Mouse (Mus musculus): ENCODE measurements around the gene Erich2. TPM values are rescaled to one million over a fixed set of nuclear protein-coding genes. Genes with fewer than 3 reads are reported as not detected.

Gene Erich2
- total and polyA plus RNA-seq, 3 experiments: not detected

DNA sequence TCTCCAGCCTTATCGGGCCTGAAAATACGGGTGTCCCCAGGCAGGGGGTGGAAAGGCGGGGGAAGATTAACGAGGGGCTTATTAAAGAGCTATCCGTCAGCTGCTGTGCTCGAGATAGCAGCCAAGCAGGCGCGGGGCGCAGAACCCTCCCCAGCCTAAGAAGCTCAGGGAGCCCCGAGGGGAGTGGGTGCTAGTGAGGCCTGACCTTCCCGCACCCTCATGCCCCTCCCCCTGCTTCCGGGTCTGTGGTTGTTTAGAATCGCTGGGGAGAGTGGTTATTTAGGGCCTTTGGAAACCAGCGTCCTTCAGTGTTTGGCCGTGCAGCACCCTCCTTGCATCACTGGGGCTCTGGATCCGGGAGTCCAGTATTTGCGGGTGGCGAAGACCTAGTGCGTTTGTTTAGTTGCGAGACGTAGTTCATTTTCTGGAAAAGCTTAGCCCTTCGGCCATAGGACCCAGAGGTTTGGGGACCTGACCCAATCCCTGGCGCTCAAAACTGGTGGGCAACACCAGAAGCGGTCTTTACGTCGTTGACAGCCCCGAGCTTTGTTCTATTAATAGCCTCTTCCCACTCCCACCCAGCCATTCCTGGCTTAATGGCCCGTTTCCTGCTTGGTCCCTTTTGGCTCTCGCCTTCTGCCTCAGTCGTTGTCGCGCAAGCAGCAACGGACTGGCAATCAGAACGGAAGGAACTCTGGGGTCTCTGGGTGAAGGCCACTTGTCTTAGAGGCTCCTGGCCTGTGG is 59.8 kb downstream of the Erich2 start:
- DNase-seq (ENCODE audit: low spot score): no peak
- peaks cover 18% of the 10 kb centered on the region; the same call in 1 of the 2 replicates for H3K27me3 ChIP-seq (ENCODE audit: insufficient read depth, low read length)
- no peaks in the 10 kb centered on the region; the same call in 1 of the 2 replicates for H3K9me3 ChIP-seq (replicated peaks)
- no peak for ATAC-seq (ENCODE audit: extremely low read depth, insufficient number of reproducible peaks, low FRiP score, poor library complexity, severe bottlenecking)
- no peaks in the 10 kb centered on the region for H3K4me1 ChIP-seq (ENCODE audit: insufficient read depth, low read depth, low read length)
- H3K36me3 ChIP-seq (replicated peaks): no peaks in the 10 kb centered on the region
- H3K4me3 ChIP-seq (ENCODE audit: low read depth, low read length): no peak overlapping the region
- TF ChIP-seq TAL1 (conservative IDR thresholded peaks at IDR 0.05; ENCODE audit: low read depth, low read length) (no peak), GATA2 (IDR thresholded peaks at IDR 0.05; ENCODE audit: borderline replicate concordance, low read depth, low read length) (no peak), POLR2AphosphoS5 (IDR thresholded peaks at IDR 0.05; ENCODE audit: insufficient replicate concordance, low read depth, low read length) (no peak), CTCF (IDR thresholded peaks at IDR 0.05; ENCODE audit: low read depth, low read length) (no peak)

DNA sequence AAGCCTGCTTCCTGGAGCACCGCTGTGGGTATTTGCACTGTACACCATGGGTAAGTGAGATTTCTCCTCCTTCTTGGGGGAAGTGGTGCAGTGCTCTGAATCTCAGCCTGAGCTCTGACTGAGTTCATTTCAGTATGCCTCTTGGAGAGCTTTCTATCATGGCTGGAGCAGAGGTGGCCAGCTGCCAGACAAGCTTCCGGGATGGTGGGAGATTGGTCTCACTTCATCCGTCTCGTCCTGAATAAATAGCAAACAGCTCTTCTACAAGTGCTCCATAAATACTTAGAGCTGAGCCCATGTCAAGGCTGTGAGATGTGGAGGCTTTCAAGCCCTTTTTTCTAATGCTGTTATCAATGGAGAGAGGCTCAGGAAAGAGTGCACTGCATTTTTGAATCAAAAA is 63.1 kb downstream of the Erich2 start:
- ATAC-seq (ENCODE audit: extremely low read depth, insufficient number of reproducible peaks, low FRiP score, poor library complexity, severe bottlenecking) (no peak), DNase-seq (ENCODE audit: low spot score) (no peak)
- H3K27me3 ChIP-seq (ENCODE audit: insufficient read depth, low read length): peaks cover 17% of the 10 kb centered on the region; the same call in 1 of the 2 replicates

DNA sequence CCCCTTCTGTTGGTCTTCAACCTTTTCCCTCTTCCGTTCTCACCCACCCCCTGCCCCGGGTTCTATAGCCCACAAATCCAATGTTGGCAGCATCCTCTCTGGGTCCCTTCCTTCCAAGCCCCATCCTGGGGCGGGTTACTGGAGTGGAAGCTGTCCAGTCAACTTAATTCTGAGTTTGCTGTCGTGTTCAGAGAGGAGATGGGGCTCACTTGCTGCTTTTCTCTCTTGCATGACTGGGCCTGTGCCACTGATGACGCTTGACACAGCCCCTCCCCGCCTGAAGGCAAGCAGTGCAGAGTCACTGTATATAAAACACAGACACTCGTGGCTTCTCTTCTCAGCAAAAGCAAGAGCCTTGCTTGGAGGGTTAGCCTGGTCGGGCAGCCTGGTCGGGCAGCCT is 63.6 kb downstream of the Erich2 start:
- ATAC-seq (ENCODE audit: extremely low read depth, insufficient number of reproducible peaks, low FRiP score, poor library complexity, severe bottlenecking) (no peak), DNase-seq (ENCODE audit: low spot score) (no peak)
- Histone ChIP-seq H3K9me3 (replicated peaks) (no peaks in the 10 kb centered on the region), H3K4me1 (ENCODE audit: insufficient read depth, low read depth, low read length) (no peaks in the 10 kb centered on the region), H3K4me3 (ENCODE audit: low read depth, low read length) (no peak overlapping the region), H3K36me3 (replicated peaks) (no peaks in the 10 kb centered on the region), H3K27me3 (ENCODE audit: insufficient read depth, low read length) (peaks cover 12% of the 10 kb centered on the region; the same call in 1 of the 2 replicates)
- no peak for TF ChIP-seq TAL1 (conservative IDR thresholded peaks at IDR 0.05; ENCODE audit: low read depth, low read length)
- no peak for TF ChIP-seq CTCF (IDR thresholded peaks at IDR 0.05; ENCODE audit: low read depth, low read length)
- no peak for TF ChIP-seq GATA2 (IDR thresholded peaks at IDR 0.05; ENCODE audit: borderline replicate concordance, low read depth, low read length)
- no peak for TF ChIP-seq POLR2AphosphoS5 (IDR thresholded peaks at IDR 0.05; ENCODE audit: insufficient replicate concordance, low read depth, low read length)
- TF ChIP-seq GATA1 (IDR thresholded peaks at IDR 0.05; ENCODE audit: borderline replicate concordance, low read length): no peak

More for the DNA sequence above, 63.1 kb downstream of the Erich2 start:
- no peak overlapping the region for H3K4me3 ChIP-seq (ENCODE audit: low read depth, low read length)
- no peak for TF ChIP-seq CTCF (IDR thresholded peaks at IDR 0.05; ENCODE audit: low read depth, low read length)
- no peak for TF ChIP-seq POLR2AphosphoS5 (IDR thresholded peaks at IDR 0.05; ENCODE audit: insufficient replicate concordance, low read depth, low read length)
- TF ChIP-seq GATA1 (IDR thresholded peaks at IDR 0.05; ENCODE audit: borderline replicate concordance, low read length): no peak
- TF ChIP-seq TAL1 (conservative IDR thresholded peaks at IDR 0.05; ENCODE audit: low read depth, low read length): no peak
- no peak for TF ChIP-seq GATA2 (IDR thresholded peaks at IDR 0.05; ENCODE audit: borderline replicate concordance, low read depth, low read length)
- H3K9me3 ChIP-seq (replicated peaks): no peaks in the 10 kb centered on the region
- no peaks in the 10 kb centered on the region for H3K4me1 ChIP-seq (ENCODE audit: insufficient read depth, low read depth, low read length)
- H3K36me3 ChIP-seq (replicated peaks): no peaks in the 10 kb centered on the region

DNA sequence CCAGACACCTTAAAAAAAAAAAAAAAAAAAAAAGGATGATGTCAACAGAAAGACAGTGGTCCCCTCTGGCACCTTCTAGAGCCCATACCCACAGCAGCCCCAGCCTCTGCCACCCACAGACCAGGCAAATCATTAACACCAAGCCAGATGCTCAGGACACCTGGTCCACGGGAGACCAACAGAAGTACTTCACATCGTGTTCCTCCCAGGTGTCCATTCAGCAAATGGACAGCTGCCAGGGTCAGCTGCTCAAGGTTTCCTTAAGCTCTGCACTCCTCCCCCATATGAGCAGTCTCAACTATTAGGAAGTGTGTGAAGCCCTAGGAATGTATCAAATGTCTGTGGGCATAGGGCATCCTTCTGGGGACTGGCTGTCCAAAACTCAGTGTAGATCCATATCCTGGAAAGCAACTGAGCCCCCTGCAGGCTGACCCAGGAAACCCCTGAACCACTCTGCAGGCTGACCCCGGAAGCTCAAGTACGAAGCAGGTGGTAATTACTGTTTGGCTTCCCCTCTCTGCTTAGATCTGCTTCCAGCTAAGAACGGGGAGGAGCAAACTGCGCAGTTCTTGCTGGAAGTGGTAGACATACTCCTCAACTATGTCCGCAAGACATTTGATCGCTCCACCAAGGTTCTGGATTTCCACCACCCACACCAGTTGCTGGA is 65.1 kb downstream of the Erich2 start:
- no peak for DNase-seq (ENCODE audit: low spot score)
- Histone ChIP-seq H3K27me3 (ENCODE audit: insufficient read depth, low read length) (peaks cover 3% of the 10 kb centered on the region), H3K36me3 (replicated peaks) (no peaks in the 10 kb centered on the region), H3K4me1 (ENCODE audit: insufficient read depth, low read depth, low read length) (no peaks in the 10 kb centered on the region), H3K9me3 (replicated peaks) (no peaks in the 10 kb centered on the region), H3K4me3 (ENCODE audit: low read depth, low read length) (no peak overlapping the region)
- TF ChIP-seq CTCF (IDR thresholded peaks at IDR 0.05; ENCODE audit: low read depth, low read length) (no peak), GATA2 (IDR thresholded peaks at IDR 0.05; ENCODE audit: borderline replicate concordance, low read depth, low read length) (no peak), POLR2AphosphoS5 (IDR thresholded peaks at IDR 0.05; ENCODE audit: insufficient replicate concordance, low read depth, low read length) (no peak), TAL1 (conservative IDR thresholded peaks at IDR 0.05; ENCODE audit: low read depth, low read length) (no peak), GATA1 (IDR thresholded peaks at IDR 0.05; ENCODE audit: borderline replicate concordance, low read length) (no peak)
- ATAC-seq (ENCODE audit: extremely low read depth, insufficient number of reproducible peaks, low FRiP score, poor library complexity, severe bottlenecking): no peak

DNA sequence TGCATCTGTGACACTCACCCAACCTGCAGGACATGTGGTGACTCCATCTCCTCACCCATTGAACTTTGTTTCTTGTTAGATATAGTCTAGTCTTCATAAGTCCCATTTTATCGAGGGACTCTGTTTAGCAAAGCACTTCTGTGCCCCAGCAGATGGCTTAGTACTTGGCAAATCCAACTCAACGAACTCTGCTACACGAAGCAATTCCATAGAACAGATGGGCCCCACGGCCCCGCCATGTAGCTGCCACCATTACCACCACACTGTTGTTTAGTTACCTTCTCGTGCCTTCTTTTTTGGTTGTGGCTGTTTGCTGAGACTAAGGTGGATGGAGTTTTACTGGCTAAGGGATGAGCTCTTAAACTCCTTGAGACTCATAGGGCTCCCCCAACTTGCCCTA is 79.6 kb downstream of the Erich2 start:
- Histone ChIP-seq H3K9me3 (replicated peaks) (no peaks in the 10 kb centered on the region), H3K4me3 (ENCODE audit: low read depth, low read length) (no peak overlapping the region), H3K4me1 (ENCODE audit: insufficient read depth, low read depth, low read length) (no peaks in the 10 kb centered on the region), H3K27me3 (ENCODE audit: insufficient read depth, low read length) (peaks cover 3% of the 10 kb centered on the region), H3K36me3 (replicated peaks) (no peaks in the 10 kb centered on the region)
- TF ChIP-seq GATA1 (IDR thresholded peaks at IDR 0.05; ENCODE audit: borderline replicate concordance, low read length) (no peak), TAL1 (conservative IDR thresholded peaks at IDR 0.05; ENCODE audit: low read depth, low read length) (no peak), POLR2AphosphoS5 (IDR thresholded peaks at IDR 0.05; ENCODE audit: insufficient replicate concordance, low read depth, low read length) (no peak)
- ATAC-seq (ENCODE audit: extremely low read depth, insufficient number of reproducible peaks, low FRiP score, poor library complexity, severe bottlenecking): no peak
- DNase-seq (ENCODE audit: low spot score): no peak

Other genes with a start within 250 kb of the Erich2 start
- not detected in 2 replicates for gene Sp5, start 33.9 kb upstream of the Erich2 start, total RNA-seq (2014; fragmentation: Nextera tagmentation)
- gene Sp5, start 33.9 kb upstream of the Erich2 start, total RNA-seq (2017): not detected in 2 replicates
- not detected in 2 replicates for gene Sp5, start 33.9 kb upstream of the Erich2 start, polyA plus RNA-seq (2012)
- not detected in 2 replicates for gene Gad1, start 44.3 kb downstream of the Erich2 start, total RNA-seq (2014; fragmentation: Nextera tagmentation)
- gene Gad1, start 44.3 kb downstream of the Erich2 start, total RNA-seq (2017): 0.05 and 0.12 TPM in 2 replicates
- not detected in 2 replicates for gene Gad1, start 44.3 kb downstream of the Erich2 start, polyA plus RNA-seq (2012)
- 203 and 230 TPM in 2 replicates for gene Gorasp2, start 152.8 kb downstream of the Erich2 start, total RNA-seq (2014; fragmentation: Nextera tagmentation)
- 45.0 and 48.4 TPM in 2 replicates for gene Gorasp2, start 152.8 kb downstream of the Erich2 start, total RNA-seq (2017)
- 60.9 and 69.4 TPM in 2 replicates for gene Gorasp2, start 152.8 kb downstream of the Erich2 start, polyA plus RNA-seq (2012)
- not detected in 2 replicates for gene Gm26558, start 153.3 kb downstream of the Erich2 start, total RNA-seq (2014; fragmentation: Nextera tagmentation)
- 0.44 TPM in 1 of 2 replicates, not detected in the other for gene Gm26558, start 153.3 kb downstream of the Erich2 start, total RNA-seq (2017)
- 0.05 and 0.08 TPM in 2 replicates for gene Gm26558, start 153.3 kb downstream of the Erich2 start, polyA plus RNA-seq (2012)